Mouse (Mus musculus): ENCODE measurements around the gene Syt2.

GRCm38 (mm10) chr1:134660163-134660562 lies 13.7 kb downstream of the Syt2 start:
- TF ChIP-seq POLR2A (IDR thresholded peaks at IDR 0.05; ENCODE audit: borderline replicate concordance, extremely low read depth, low read depth, low read length): no peak
- TF ChIP-seq CTCF (IDR thresholded peaks at IDR 0.05; ENCODE audit: insufficient read depth, low read length): no peak
